Mouse (Mus musculus) heart, adult 2 months (tissue): ENCODE results near the gene Vmn1r40. TPM values are rescaled to one million over a fixed set of nuclear protein-coding genes. Genes with fewer than 3 reads are reported as not detected.

Experiments used
- DNase-seq, 2 experiments: peaks; one replicate each; pipeline ENCODE4 v3.0.0; 2021
- H3K27ac ChIP-seq: fragments of 200-600 bp; 2 replicates; pipeline ENCODE4 v1.8.1; 2022
- H3K27me3 ChIP-seq: fragments of 200-500 bp; 2 replicates; pipeline ENCODE4 v1.6.1; 2012; ENCODE audit warnings: mild to moderate bottlenecking, low read length, inconsistent platforms, mixed read lengths; ENCODE audit not compliant: control insufficient read depth, insufficient read depth
- H3K36me3 ChIP-seq: fragments of 200-500 bp; 2 replicates; pipeline ENCODE4 v1.6.1; 2012; ENCODE audit warnings: low read length, inconsistent platforms; ENCODE audit not compliant: control insufficient read depth, insufficient read depth
- H3K4me1 ChIP-seq: fragments of 200-500 bp; 2 replicates; pipeline ENCODE4 v1.6.1; 2011; ENCODE audit warnings: low read length; ENCODE audit not compliant: control insufficient read depth, insufficient read depth
- H3K4me3 ChIP-seq: fragments of 200-600 bp; 2 replicates; pipeline ENCODE4 v1.8.1; 2022
- H3K79me2 ChIP-seq: fragments of 200-500 bp; replicated peaks from 2 replicates; pipeline ENCODE4 v1.6.1; 2012; ENCODE audit warnings: mild to moderate bottlenecking, inconsistent platforms, low read length, moderate library complexity, mixed read lengths; ENCODE audit not compliant: control insufficient read depth, insufficient read depth
- H3K9ac ChIP-seq: fragments of 200-500 bp; 2 replicates; pipeline ENCODE4 v1.6.1; 2012; ENCODE audit warnings: low read depth, mild to moderate bottlenecking, control low read depth, inconsistent platforms, low read length, mixed read lengths
- CTCF ChIP-seq: fragments of 200-600 bp; IDR thresholded peaks from 2 replicates; pipeline ENCODE4 v1.8.1; 2022; ENCODE audit warnings: antibody characterized with exemption, mild to moderate bottlenecking, moderate library complexity
- EP300 ChIP-seq: fragments of 200-500 bp; IDR thresholded peaks from 2 replicates; pipeline ENCODE4 v1.6.1; 2011; ENCODE audit warnings: low read depth, low read length, control low read depth; ENCODE audit not compliant: insufficient read depth
- POLR2A ChIP-seq: fragments of 200-500 bp; IDR thresholded peaks from 2 replicates; pipeline ENCODE4 v1.6.1; 2011; ENCODE audit warnings: mild to moderate bottlenecking, low read depth, low read length, control low read depth; ENCODE audit not compliant: insufficient read depth
- WGBS: fragments of 180-500 bp; shearing (Covaris S2); methylation state at CpG from one replicate; pipeline ENCODE4 v1.1.7; 2018; 5-methylcytosine and 5-hydroxymethylcytosine counted together
- intact Hi-C: fragments of 180-260 bp; cut with DNase I; formaldehyde crosslinking; loops from one replicate; pipeline ENCODE4 v1.15.1; 2025
- polyA plus RNA-seq: library from polyadenylated mRNA; depleted of rRNA; stranded (reverse); fragments of >200 nt; gene quantifications from 2 replicates; pipeline ENCODE4 v1.2.3, GENCODE M21; 2012; rRNA removed
- total RNA-seq, 2 experiments: library from RNA; stranded (reverse); gene quantifications; 2 replicates each; pipeline ENCODE4 v1.2.3; 2021

Gene Vmn1r40
- total and polyA plus RNA-seq, 3 experiments = not detected

- TF ChIP-seq POLR2A (no peak), CTCF (no peak), EP300 (no peak)
- H3K4me3 ChIP-seq = no peak overlapping the region
- no peaks in the 10 kb centered on the region for H3K4me1 ChIP-seq
- no peaks in the 10 kb centered on the region for H3K36me3 ChIP-seq
- intact Hi-C loops = no loop called here
- no peak overlapping the region for H3K9ac ChIP-seq
- no peak overlapping the region for H3K27ac ChIP-seq
- no peak for DNase-seq
- 54% methylated on average over 2 of the region's 2 CpGs for WGBS
- H3K27me3 ChIP-seq = no peaks in the 10 kb centered on the region
- H3K79me2 ChIP-seq = no peaks in the 10 kb centered on the region
These were observed 716 bp upstream of the Vmn1r40 start for GRCm38 (mm10) chr6:89706624-89707023.

DNA sequence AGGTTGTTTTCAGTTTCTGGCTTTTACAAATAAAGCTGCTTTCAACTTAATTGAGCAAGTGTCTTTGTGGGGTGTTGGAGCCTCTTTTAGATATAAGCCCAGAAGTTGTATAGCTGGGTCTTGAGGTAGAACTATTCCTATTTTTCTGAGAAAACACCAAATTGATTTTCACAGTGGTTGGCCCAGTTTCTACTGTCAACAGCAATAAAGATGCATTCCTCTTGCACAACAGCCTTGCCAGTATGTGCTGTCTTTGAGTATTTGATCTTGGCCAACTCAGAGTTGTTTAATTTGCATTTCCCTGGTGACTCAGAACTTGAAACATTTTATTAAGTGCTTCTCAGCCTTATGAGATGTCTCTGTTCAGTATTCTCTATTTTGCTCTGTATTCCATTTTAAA lies 10.7 kb downstream of the Vmn1r40 start:
- Histone ChIP-seq H3K79me2 (no peaks in the 10 kb centered on the region), H3K9ac (no peak overlapping the region), H3K4me1 (no peaks in the 10 kb centered on the region), H3K27me3 (no peaks in the 10 kb centered on the region), H3K36me3 (no peaks in the 10 kb centered on the region), H3K4me3 (no peak overlapping the region), H3K27ac (no peak overlapping the region)
- intact Hi-C loops = no loop called here
- TF ChIP-seq CTCF (no peak), EP300 (no peak), POLR2A (no peak)
- no peak for DNase-seq

GRCm38 (mm10) chr6:89740466-89740865 lies 33.1 kb downstream of the Vmn1r40 start, which contains the start of gene Vmn1r41:
Vmn1r41 (plus strand) TSS chr6:89740766.
- H3K4me3 ChIP-seq = no peak within 1 kb of the TSS
- TF ChIP-seq POLR2A (no peak), EP300 (no peak), CTCF (no peak)
- no peak for DNase-seq
- no peaks in the 10 kb centered on the region for H3K79me2 ChIP-seq
- intact Hi-C loops = no loop called here
- no peaks in the 10 kb centered on the region for H3K36me3 ChIP-seq
- H3K27me3 ChIP-seq = no peaks in the 10 kb centered on the region
- H3K9ac ChIP-seq = no peak within 1 kb of the TSS
- H3K27ac ChIP-seq = no peak within 1 kb of the TSS
- H3K4me1 ChIP-seq = no peaks in the 10 kb centered on the region

DNA sequence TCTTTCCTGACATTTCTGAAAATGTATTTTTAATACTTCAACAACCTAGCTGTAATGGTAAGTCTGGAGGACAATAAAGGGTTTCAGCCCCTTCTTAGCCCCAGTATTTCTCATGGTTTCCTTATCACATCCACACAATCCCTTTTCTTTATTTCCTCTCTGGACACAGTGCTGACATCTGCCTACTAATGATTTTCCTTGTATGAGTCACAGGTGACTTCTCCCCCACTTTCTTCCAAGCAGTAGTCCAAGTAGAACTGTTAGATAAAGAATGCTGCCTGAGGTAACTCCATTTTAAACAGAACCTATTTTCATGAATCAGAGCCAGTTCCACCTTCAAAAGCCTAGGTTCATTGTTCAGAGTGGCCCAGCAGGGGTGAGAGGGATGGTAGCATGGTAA lies 35.5 kb downstream of the Vmn1r40 start:
- no peak for TF ChIP-seq EP300
- no peak for TF ChIP-seq CTCF
- TF ChIP-seq POLR2A = no peak
- no peaks in the 10 kb centered on the region for H3K4me1 ChIP-seq
- intact Hi-C loops = no loop called here
- no peaks in the 10 kb centered on the region for H3K79me2 ChIP-seq
- H3K4me3 ChIP-seq = no peak overlapping the region
- no peak overlapping the region for H3K27ac ChIP-seq
- H3K36me3 ChIP-seq = no peaks in the 10 kb centered on the region
- no peak for DNase-seq
- no peak overlapping the region for H3K9ac ChIP-seq
- no peaks in the 10 kb centered on the region for H3K27me3 ChIP-seq

Other genes starting within 250 kb of the Vmn1r40 start
- 10 to 100 TPM in 1 of 2 experiments, 1 to 10 TPM in 1; 9.3 to 11.4 TPM for gene Chchd6, start 111.9 kb upstream of the Vmn1r40 start, total RNA-seq
- 25.1 and 28.8 TPM in 2 replicates for gene Chchd6, start 111.9 kb upstream of the Vmn1r40 start, polyA plus RNA-seq
- 10 to 100 TPM; 13.5 to 15.3 TPM for gene Txnrd3, start 63.6 kb upstream of the Vmn1r40 start, total RNA-seq
- 10.5 and 10.7 TPM in 2 replicates for gene Txnrd3, start 63.6 kb upstream of the Vmn1r40 start, polyA plus RNA-seq
- not detected for gene Vmn1r41, start 33.2 kb downstream of the Vmn1r40 start, total RNA-seq
- not detected in 2 replicates for gene Vmn1r41, start 33.2 kb downstream of the Vmn1r40 start, polyA plus RNA-seq
- gene Vmn1r42, start 168.9 kb downstream of the Vmn1r40 start, total RNA-seq = under 1 TPM; 0.11 to 0.16 TPM
- gene Vmn1r42, start 168.9 kb downstream of the Vmn1r40 start, polyA plus RNA-seq = not detected in 2 replicates
- gene Vmn1r43, start 168.9 kb downstream of the Vmn1r40 start, total RNA-seq = under 1 TPM in 1 of 2 experiments, not detected in 1; 0.02 TPM
- 0.02 TPM in 1 of 2 replicates, not detected in the other for gene Vmn1r43, start 168.9 kb downstream of the Vmn1r40 start, polyA plus RNA-seq
- gene Vmn1r44, start 176.1 kb downstream of the Vmn1r40 start, total RNA-seq = not detected
- gene Vmn1r44, start 176.1 kb downstream of the Vmn1r40 start, polyA plus RNA-seq = not detected in 2 replicates
- not detected for gene Vmn1r45, start 233.1 kb downstream of the Vmn1r40 start, total RNA-seq
- not detected in 2 replicates for gene Vmn1r45, start 233.1 kb downstream of the Vmn1r40 start, polyA plus RNA-seq